Mouse (Mus musculus): ENCODE data around the gene Cdkn2d. TPM values are rescaled to one million over a fixed set of nuclear protein-coding genes. Genes with fewer than 3 reads are reported as not detected.

The Cdkn2d gene
- polyA plus RNA-seq (2012; rRNA removed) = 50.5 and 57.7 TPM in 2 replicates

GRCm38 (mm10) chr9:21291022-21291787 lies at the start of gene Cdkn2d:
TSS of gene Cdkn2d (minus strand) at chr9:21291407.

GRCm38 (mm10) chr9:21320619-21321512 lies 29.7 kb upstream of the Cdkn2d start, which contains the start of gene Slc44a2:
TSS of gene Slc44a2 (plus strand) at chr9:21320698.

DNA sequence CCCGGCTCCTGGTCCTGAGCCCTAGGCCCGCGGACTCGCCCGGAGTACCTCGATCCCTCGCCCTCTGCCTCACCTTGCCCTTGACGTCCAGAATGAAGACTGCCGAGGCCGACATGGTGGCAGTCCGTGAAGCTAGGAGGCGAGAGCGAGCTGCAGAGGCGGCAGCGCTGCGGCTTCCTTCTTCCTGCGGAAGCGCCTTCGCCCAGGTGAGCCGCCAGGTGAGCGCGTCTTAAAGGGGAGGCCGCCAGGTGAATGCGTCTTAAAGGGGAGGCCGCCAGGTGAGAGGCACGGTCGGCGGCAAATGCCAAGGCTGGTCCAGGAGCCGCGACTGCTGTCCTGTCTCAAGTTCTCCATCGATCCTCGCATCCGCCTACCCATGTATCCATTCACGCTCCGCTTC lies 20.9 kb upstream of the Cdkn2d start, which contains the start of gene Ap1m2:
Gene Ap1m2, minus strand, starts transcription at position 204 of the 400 bp plus-strand sequence.

GRCm38 (mm10) chr9:21287571-21288402 lies 3.4 kb downstream of the Cdkn2d start, which contains the start of gene Kri1:
TSS of gene Kri1 (minus strand) at chr9:21287969.

DNA sequence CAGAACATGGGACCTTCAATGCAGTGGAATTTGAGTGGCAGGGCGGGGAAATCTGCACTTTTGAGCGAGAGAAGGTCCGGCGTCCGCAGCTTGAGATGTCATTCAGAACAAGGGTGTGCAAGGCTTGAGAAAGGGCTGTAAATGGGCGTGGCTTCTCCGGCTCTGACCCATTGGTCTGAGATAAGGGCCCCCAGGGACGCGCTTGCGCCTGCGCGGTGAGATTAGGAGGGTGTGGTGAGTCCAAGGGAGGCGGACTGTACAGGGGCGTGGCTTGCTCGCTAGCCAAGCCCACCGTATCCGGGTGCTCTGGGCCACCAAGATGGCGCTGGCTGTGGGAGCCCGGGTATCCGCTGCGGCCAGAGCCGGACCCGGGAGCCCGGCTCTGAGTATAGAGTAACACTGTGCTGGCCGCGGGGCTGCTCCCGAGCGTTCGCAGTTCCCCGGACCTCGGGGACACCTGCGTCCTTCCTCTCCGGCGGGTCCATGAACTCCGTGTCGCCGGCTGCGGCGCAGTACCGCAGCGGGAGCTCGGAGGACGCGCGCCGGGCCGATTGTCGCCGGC lies 26.1 kb downstream of the Cdkn2d start, which contains the start of gene Atg4d:
Gene Atg4d, plus strand, starts transcription at position 294 of the 562 bp plus-strand sequence.

GRCm38 (mm10) chr9:21248326-21248725 lies 42.9 kb downstream of the Cdkn2d start, which contains the start of gene S1pr5:
TSS of gene S1pr5 (minus strand) at chr9:21248443.

GRCm38 (mm10) chr9:21238733-21239464 lies 52.3 kb downstream of the Cdkn2d start, which contains the start of gene Keap1:
TSS of gene Keap1 (minus strand) at chr9:21239361.

Other genes starting within 250 kb of the Cdkn2d start
- gene Zglp1, start 224.3 kb downstream of the Cdkn2d start, polyA plus RNA-seq (2012; rRNA removed) = 0.14 TPM in 1 of 2 replicates, not detected in the other
- gene Gm49373, start 218.3 kb downstream of the Cdkn2d start, polyA plus RNA-seq (2012; rRNA removed) = 0.42 TPM in 2 replicates
- 25.0 and 27.6 TPM in 2 replicates for gene Fdx1l, start 217.8 kb downstream of the Cdkn2d start, polyA plus RNA-seq (2012; rRNA removed)
- 1.0 and 1.2 TPM in 2 replicates for gene Gm38431, start 199.4 kb downstream of the Cdkn2d start, polyA plus RNA-seq (2012; rRNA removed)
- 14.5 and 16.7 TPM in 2 replicates for gene Raver1, start 199.4 kb downstream of the Cdkn2d start, polyA plus RNA-seq (2012; rRNA removed)
- gene Tyk2, start 160.2 kb downstream of the Cdkn2d start, polyA plus RNA-seq (2012; rRNA removed) = 7.8 and 8.0 TPM in 2 replicates
- gene Cdc37, start 141.4 kb downstream of the Cdkn2d start, polyA plus RNA-seq (2012; rRNA removed) = 88.6 and 96.9 TPM in 2 replicates
- 1.5 and 1.6 TPM in 2 replicates for gene Pde4a, start 125.7 kb downstream of the Cdkn2d start, polyA plus RNA-seq (2012; rRNA removed)
- gene Keap1, start 52.0 kb downstream of the Cdkn2d start, polyA plus RNA-seq (2012; rRNA removed) = 17.2 and 17.3 TPM in 2 replicates
- 0.10 TPM in 2 replicates for gene S1pr5, start 43.0 kb downstream of the Cdkn2d start, polyA plus RNA-seq (2012; rRNA removed)
- gene Atg4d, start 26.1 kb downstream of the Cdkn2d start, polyA plus RNA-seq (2012; rRNA removed) = 28.1 and 29.4 TPM in 2 replicates
- 16.4 and 19.3 TPM in 2 replicates for gene Kri1, start 3.4 kb downstream of the Cdkn2d start, polyA plus RNA-seq (2012; rRNA removed)
- 0.45 and 0.55 TPM in 2 replicates for gene Ap1m2, start 20.9 kb upstream of the Cdkn2d start, polyA plus RNA-seq (2012; rRNA removed)
- 13.5 and 14.8 TPM in 2 replicates for gene Slc44a2, start 29.3 kb upstream of the Cdkn2d start, polyA plus RNA-seq (2012; rRNA removed)
- 18.1 and 20.1 TPM in 2 replicates for gene Ilf3, start 76.5 kb upstream of the Cdkn2d start, polyA plus RNA-seq (2012; rRNA removed)
- 21.2 and 22.9 TPM in 2 replicates for gene Qtrt1, start 120.4 kb upstream of the Cdkn2d start, polyA plus RNA-seq (2012; rRNA removed)
- 27.2 and 33.8 TPM in 2 replicates for gene Dnm2, start 133.5 kb upstream of the Cdkn2d start, polyA plus RNA-seq (2012; rRNA removed)
- 18.9 and 20.8 TPM in 2 replicates for gene Tmed1, start 218.8 kb upstream of the Cdkn2d start, polyA plus RNA-seq (2012; rRNA removed)
- 19.9 and 20.6 TPM in 2 replicates for gene AB124611, start 234.8 kb upstream of the Cdkn2d start, polyA plus RNA-seq (2012; rRNA removed)

Data from liver, embryonic 18 days (tissue).